Mouse (Mus musculus) thymus, adult 2 months (tissue): ENCODE measurements around the gene Ntrk3.

Source experiments
- CTCF ChIP-seq: fragments of 200-500 bp; IDR thresholded peaks from 2 replicates; pipeline ENCODE4 v1.5.1; 2012; ENCODE audit warnings: mild to moderate bottlenecking, control low read depth, low read length, moderate library complexity, borderline replicate concordance; ENCODE audit not compliant: control insufficient read depth, poor library complexity, insufficient read depth; ENCODE audit errors: extremely low read depth
- POLR2A ChIP-seq: fragments of 200-500 bp; IDR thresholded peaks from 2 replicates; pipeline ENCODE4 v1.6.1; 2012; ENCODE audit warnings: mild to moderate bottlenecking, low read length, control low read depth, moderate library complexity; ENCODE audit not compliant: control insufficient read depth, poor library complexity, insufficient read depth; ENCODE audit errors: extremely low read depth

GRCm38 (mm10) chr7:78763801-78764200 lies 26.0 kb upstream of the Ntrk3 start:
- TF ChIP-seq CTCF (no peak), POLR2A (no peak)
